Mouse (Mus musculus) liver, embryonic 11.5 days (tissue): ENCODE data around the gene Cpa2. TPM values are rescaled to one million over a fixed set of nuclear protein-coding genes. Genes with fewer than 3 reads are reported as not detected.

Experiments
- ATAC-seq: fragments of 200-750 bp; cut with Nextera tagmentation; replicated peaks from 2 replicates; pipeline ENCODE4 v1.8.0; 2017; ENCODE audit warnings: moderate number of reproducible peaks, mild to moderate bottlenecking, moderate TSS enrichment, moderate library complexity; ENCODE audit not compliant: low FRiP score
- DNase-seq: peaks from one replicate; pipeline ENCODE4 v3.0.0-alpha.2; 2017; ENCODE audit warnings: low spot score
- H3K27ac ChIP-seq: fragments of 300-500 bp; sonication (generic); 2 replicates; pipeline ENCODE4 v1.5.1; 2014; ENCODE audit warnings: mild to moderate bottlenecking, low read depth, low read length, control low read depth
- H3K27me3 ChIP-seq: fragments of 300-500 bp; sonication (generic); replicated peaks from 2 replicates; pipeline ENCODE4 v1.6.1; 2014; ENCODE audit warnings: low read length, mixed read lengths; ENCODE audit not compliant: control insufficient read depth, insufficient read depth
- H3K36me3 ChIP-seq: fragments of 300-500 bp; sonication (generic); 2 replicates; pipeline ENCODE4 v1.6.1; 2014; ENCODE audit warnings: mild to moderate bottlenecking, low read length, moderate library complexity, mixed read lengths; ENCODE audit not compliant: control insufficient read depth, insufficient read depth
- H3K4me1 ChIP-seq: fragments of 300-500 bp; sonication (generic); replicated peaks from 2 replicates; pipeline ENCODE4 v1.6.1; 2014; ENCODE audit warnings: low read length, mixed read lengths; ENCODE audit not compliant: control insufficient read depth, insufficient read depth
- H3K4me2 ChIP-seq: fragments of 300-500 bp; sonication (generic); 2 replicates; pipeline ENCODE4 v1.6.1; 2014; ENCODE audit warnings: mild to moderate bottlenecking, control low read depth, moderate library complexity
- H3K4me3 ChIP-seq: fragments of 300-500 bp; sonication (generic); 2 replicates; pipeline ENCODE4 v1.5.1; 2014; ENCODE audit warnings: low read depth, low read length, control low read depth
- H3K9ac ChIP-seq: fragments of 300-500 bp; sonication (generic); 2 replicates; pipeline ENCODE4 v1.6.1; 2014; ENCODE audit warnings: low read depth, low read length, control low read depth
- H3K9me3 ChIP-seq: fragments of 300-500 bp; sonication (generic); 2 replicates; pipeline ENCODE4 v1.6.1; 2016; ENCODE audit warnings: low read length, inconsistent platforms, mixed read lengths; ENCODE audit not compliant: control insufficient read depth
- WGBS: fragments of 180-500 bp; shearing (Covaris S2); extraction: QIAGEN DNeasy Blood & Tissue Kit; methylation state at CpG from one replicate; pipeline ENCODE4 v1.1.7; 2014; 5-methylcytosine and 5-hydroxymethylcytosine counted together
- polyA plus RNA-seq: library from polyadenylated mRNA; unstranded; fragments of >200 nt; fragmentation: Nextera tagmentation; extraction: Ambion mirVana; gene quantifications from 2 replicates; pipeline ENCODE4 v1.2.1, GENCODE M21; 2014

The Cpa2 gene
- polyA plus RNA-seq, 1 experiment from 2014 or later = 1.9 TPM

DNA sequence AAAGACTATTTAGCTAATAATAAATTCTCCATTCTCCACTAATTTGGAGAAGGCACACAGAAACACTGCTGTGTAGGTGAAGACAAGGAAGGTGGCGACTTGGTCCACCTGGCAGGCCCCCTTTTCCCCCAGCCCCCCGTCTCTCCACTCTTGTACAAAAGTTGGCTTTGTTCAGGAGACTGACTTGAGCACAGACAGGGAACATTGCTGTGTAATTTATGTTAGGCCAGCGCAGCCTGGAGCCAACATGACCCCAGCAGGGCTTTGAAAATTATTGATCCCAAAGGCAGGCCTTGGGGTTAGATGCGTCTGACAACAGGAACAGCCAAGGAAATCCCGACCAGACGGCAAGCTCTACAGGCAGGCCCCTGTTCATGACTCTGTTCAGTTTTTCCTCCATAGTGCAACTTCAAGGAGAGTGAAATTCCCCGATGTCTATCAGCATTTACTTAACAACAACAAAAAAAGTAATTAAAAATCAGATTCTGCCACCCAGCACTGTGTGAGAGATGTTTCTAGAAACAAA is 63.0 kb downstream of the Cpa2 start:
- Histone ChIP-seq H3K27ac (no peak overlapping the region), H3K4me1 (0 out of 2 replicates have a peak, but pooled peaks cover 2% of the 10 kb centered on the region), H3K4me2 (no peak overlapping the region), H3K9me3 (no peaks in the 10 kb centered on the region), H3K9ac (no peak overlapping the region), H3K36me3 (no peaks in the 10 kb centered on the region), H3K27me3 (no peaks in the 10 kb centered on the region), H3K4me3 (no peak overlapping the region)
- 58% methylated on average over 7 of the region's 7 CpGs for WGBS
- ATAC-seq (no peak), DNase-seq (no peak)

DNA sequence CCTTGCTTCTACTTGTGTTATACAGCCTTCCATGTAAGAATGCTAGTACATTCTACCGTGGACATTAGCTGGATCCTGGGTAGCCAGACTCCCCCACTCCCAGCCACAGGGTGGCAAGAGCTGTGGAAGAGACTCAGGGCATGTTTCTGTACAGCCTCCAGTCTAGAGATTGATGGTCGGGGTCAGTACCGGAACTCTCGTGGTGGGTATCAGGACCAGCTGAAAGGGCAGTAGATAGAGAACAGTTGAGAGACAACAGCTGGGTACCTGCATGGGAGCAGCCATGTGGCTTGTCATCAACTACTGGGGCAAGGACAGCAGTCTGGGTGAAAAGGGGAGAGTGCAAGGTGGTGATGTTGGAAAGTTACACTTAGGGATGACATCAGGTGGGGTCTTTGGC is 63.7 kb downstream of the Cpa2 start:
- H3K4me2 ChIP-seq = no peak overlapping the region
- DNase-seq (no peak), ATAC-seq (no peak)
- no peak overlapping the region for H3K4me3 ChIP-seq
- no peaks in the 10 kb centered on the region for H3K27me3 ChIP-seq
- WGBS = 88% methylated on average over 4 of the region's 4 CpGs
- no peak overlapping the region for H3K27ac ChIP-seq
- 0 out of 2 replicates have a peak, but pooled peaks cover 2% of the 10 kb centered on the region for H3K4me1 ChIP-seq
- H3K36me3 ChIP-seq = no peaks in the 10 kb centered on the region
- H3K9ac ChIP-seq = no peak overlapping the region
- H3K9me3 ChIP-seq = no peaks in the 10 kb centered on the region

DNA sequence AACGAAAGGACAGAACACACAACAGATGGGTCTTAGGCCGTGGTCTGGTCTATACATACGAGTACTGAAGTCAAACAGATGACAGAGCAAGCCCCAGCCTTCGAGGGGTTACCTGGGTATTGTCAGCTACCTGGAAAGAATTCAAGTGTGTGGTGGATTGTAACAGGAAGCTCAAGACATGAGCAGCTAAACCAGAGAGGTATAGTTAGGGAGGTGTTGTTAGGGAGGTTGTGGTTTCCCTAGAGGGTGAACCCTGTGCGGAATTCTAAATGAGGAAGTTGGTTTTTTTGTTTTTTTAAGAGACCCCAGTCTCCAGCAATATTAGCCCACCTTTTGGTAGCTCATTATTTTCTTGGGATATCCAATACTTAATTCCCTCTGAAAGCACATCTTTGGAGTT is 64.3 kb downstream of the Cpa2 start:
- Histone ChIP-seq H3K4me3 (no peak overlapping the region), H3K27ac (no peak overlapping the region), H3K9me3 (no peaks in the 10 kb centered on the region), H3K9ac (no peak overlapping the region), H3K4me2 (no peak overlapping the region), H3K27me3 (no peaks in the 10 kb centered on the region), H3K36me3 (no peaks in the 10 kb centered on the region), H3K4me1 (0 out of 2 replicates have a peak, but pooled peaks cover 2% of the 10 kb centered on the region)
- WGBS = 49% methylated on average over 5 of the region's 5 CpGs
- no peak for ATAC-seq
- no peak for DNase-seq

DNA sequence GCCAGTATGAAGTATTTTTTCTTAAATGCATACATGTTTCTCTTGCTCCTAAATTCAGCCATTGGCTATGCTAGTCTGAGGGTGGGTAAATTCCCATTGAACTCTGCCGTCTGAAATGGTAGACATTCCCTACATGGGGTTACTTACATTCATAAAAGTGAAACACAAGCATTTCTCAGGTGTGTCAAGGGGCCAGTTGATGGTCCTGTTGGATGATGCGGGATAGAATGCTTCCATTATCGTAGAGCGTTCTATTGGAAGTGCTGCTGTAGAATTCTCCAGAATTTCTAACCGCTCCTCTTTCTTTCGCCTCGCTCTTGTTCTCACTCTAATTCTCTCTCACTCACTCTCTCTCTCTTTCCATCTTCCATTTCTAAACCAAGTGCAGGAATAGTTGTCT is 69.3 kb downstream of the Cpa2 start, which contains the start of gene Cpa5:
TSS of gene Cpa5 (plus strand) at position 301 of the 400 bp plus-strand sequence.
- ATAC-seq (no peak), DNase-seq (no peak)
- H3K27me3 ChIP-seq = peaks cover 11% of the 10 kb centered on the region
- no peaks in the 10 kb centered on the region for H3K36me3 ChIP-seq
- no peaks in the 10 kb centered on the region for H3K4me1 ChIP-seq
- no peak within 1 kb of the TSS for H3K9ac ChIP-seq
- no peak within 1 kb of the TSS for H3K27ac ChIP-seq
- H3K4me3 ChIP-seq = no peak within 1 kb of the TSS
- H3K9me3 ChIP-seq = no peaks in the 10 kb centered on the region
- WGBS = 93% methylated on average over 7 of the region's 7 CpGs
- H3K4me2 ChIP-seq = no peak within 1 kb of the TSS

DNA sequence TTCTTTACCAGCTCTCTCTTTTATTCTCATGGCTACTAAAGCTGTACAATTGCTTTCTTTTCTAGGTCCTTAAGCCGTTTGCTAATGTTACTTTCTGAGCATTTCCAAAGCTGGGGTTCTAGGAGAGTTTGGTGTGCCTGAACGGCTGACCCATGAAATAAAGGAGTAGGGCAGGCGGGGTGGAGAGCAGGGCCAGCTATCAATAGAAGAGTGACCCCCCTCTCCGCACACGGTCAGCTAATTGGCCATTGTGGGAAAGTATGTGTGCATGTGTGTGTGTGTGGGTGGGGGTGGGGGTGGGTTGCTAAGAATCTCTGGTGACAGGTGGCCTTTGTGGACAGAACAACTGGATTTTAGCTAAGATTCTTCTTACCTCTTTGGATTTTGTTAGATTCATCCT is 69.8 kb downstream of the Cpa2 start:
- Histone ChIP-seq H3K9ac (no peak overlapping the region), H3K36me3 (no peaks in the 10 kb centered on the region), H3K9me3 (no peaks in the 10 kb centered on the region), H3K4me1 (peaks cover 3% of the 10 kb centered on the region; the same call in 1 of the 2 replicates), H3K27ac (no peak overlapping the region), H3K4me2 (no peak overlapping the region), H3K4me3 (no peak overlapping the region), H3K27me3 (peaks cover 16% of the 10 kb centered on the region)
- no peak for DNase-seq
- 78% methylated on average over 5 of the region's 5 CpGs for WGBS
- ATAC-seq = no peak

Other genes starting within 250 kb of the Cpa2 start
- gene Ube2h, start 237.0 kb upstream of the Cpa2 start, polyA plus RNA-seq = 21.6 and 22.5 TPM in 2 replicates
- 64.6 and 68.5 TPM in 2 replicates for gene Zc3hc1, start 150.6 kb upstream of the Cpa2 start, polyA plus RNA-seq
- 19.2 and 20.8 TPM in 2 replicates for gene Klhdc10, start 139.7 kb upstream of the Cpa2 start, polyA plus RNA-seq
- 44.2 and 49.2 TPM in 2 replicates for gene Tmem209, start 31.8 kb upstream of the Cpa2 start, polyA plus RNA-seq
- gene Ssmem1, start 31.7 kb upstream of the Cpa2 start, polyA plus RNA-seq = 0.18 TPM in 1 of 2 replicates, not detected in the other
- 0.44 and 0.45 TPM in 2 replicates for gene Cpa4, start 26.8 kb downstream of the Cpa2 start, polyA plus RNA-seq
- gene Cpa5, start 69.4 kb downstream of the Cpa2 start, polyA plus RNA-seq = 0.14 TPM in 1 of 2 replicates, not detected in the other
- 0.69 and 1.0 TPM in 2 replicates for gene Cpa1, start 97.6 kb downstream of the Cpa2 start, polyA plus RNA-seq
- gene Cep41, start 152.2 kb downstream of the Cpa2 start, polyA plus RNA-seq = 12.0 and 14.3 TPM in 2 replicates
- gene Mest, start 182.0 kb downstream of the Cpa2 start, polyA plus RNA-seq = 800 and 828 TPM in 2 replicates